Mouse (Mus musculus): ENCODE measurements around the gene Ccin. TPM values are rescaled to one million over a fixed set of nuclear protein-coding genes. Genes with fewer than 3 reads are reported as not detected.

Ccin gene
- polyA plus RNA-seq (2015; fragmentation: Nextera tagmentation; extraction: Ambion mirVana), result not detected in 2 replicates

DNA sequence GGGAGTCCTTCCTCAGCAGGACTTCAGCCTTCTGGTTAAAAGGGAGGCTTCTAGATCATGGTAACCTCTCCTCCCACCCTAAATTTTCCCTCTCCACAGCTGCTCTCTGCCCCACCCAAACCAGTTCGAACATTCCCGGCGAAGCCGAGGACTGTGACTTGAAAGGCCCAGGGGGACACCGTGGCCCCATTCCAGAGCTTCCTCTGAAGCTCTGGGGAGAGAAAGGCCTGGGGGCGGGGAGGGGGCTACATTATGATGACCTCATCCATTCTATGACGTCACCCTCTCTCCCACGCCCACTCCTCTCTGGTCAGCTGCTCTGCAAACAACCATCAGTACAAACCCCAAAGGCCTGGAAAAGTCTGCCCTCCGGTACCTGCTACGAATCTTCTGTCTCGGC lies at the start of gene Ccin:
TSS of gene Ccin (plus strand) at position 303 of the 400 bp plus-strand sequence.
- peak within 1 kb of the TSS; percentile 47 for H3K9ac ChIP-seq (replicated peaks)
- H3K4me2 ChIP-seq (ENCODE audit: low read depth, low read length), result peak within 1 kb of the TSS; percentile 69
- no peaks in the 10 kb centered on the region for H3K9me3 ChIP-seq (ENCODE audit: low read length)
- H3K4me3 ChIP-seq (ENCODE audit: low read depth, low read length), result peak within 1 kb of the TSS; percentile 31
- no peak within 1 kb of the TSS for H3K27ac ChIP-seq (ENCODE audit: low read depth)
- H3K4me1 ChIP-seq (ENCODE audit: insufficient read depth), result peaks cover 17% of the 10 kb centered on the region
- DNase-seq (peak; percentile 10), ATAC-seq (no peak)
- no peaks in the 10 kb centered on the region for H3K36me3 ChIP-seq (replicated peaks; ENCODE audit: insufficient read depth, low read length)
- no peaks in the 10 kb centered on the region for H3K27me3 ChIP-seq (ENCODE audit: insufficient read depth, low read length)
- 85% methylated on average over 11 of the region's 11 CpGs for WGBS (ENCODE audit: insufficient replicate concordance)
- no peak for TF ChIP-seq EP300 (IDR thresholded peaks at IDR 0.05; ENCODE audit: low read depth)
- TF ChIP-seq CTCF (IDR thresholded peaks at IDR 0.05; ENCODE audit: low read depth), result no peak

DNA sequence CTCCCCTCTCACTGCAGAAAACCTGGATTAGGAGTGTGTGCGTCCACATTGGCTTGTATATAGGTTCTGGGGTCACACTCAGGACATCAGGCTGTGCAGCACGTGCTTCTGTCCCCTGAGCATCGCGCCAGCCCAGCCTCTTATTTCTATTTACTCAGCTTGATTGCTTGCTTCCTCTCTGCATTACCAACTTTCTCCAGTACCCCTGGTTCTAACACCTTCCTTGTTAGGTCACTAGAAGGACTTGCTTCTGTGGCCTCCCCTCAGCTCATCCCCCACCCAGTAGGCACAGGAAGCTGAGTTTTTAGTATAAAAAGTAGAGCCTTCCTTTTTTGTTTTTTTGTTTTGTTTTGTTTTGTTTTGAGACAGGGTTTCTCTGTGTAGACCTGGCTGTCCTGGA lies 47.1 kb upstream of the Ccin start:
- DNase-seq (no peak), ATAC-seq (no peak)
- no peak for TF ChIP-seq CTCF (IDR thresholded peaks at IDR 0.05; ENCODE audit: low read depth)
- TF ChIP-seq EP300 (IDR thresholded peaks at IDR 0.05; ENCODE audit: low read depth), result no peak
- H3K27me3 ChIP-seq (ENCODE audit: insufficient read depth, low read length), result no peaks in the 10 kb centered on the region
- H3K4me2 ChIP-seq (ENCODE audit: low read depth, low read length), result no peak overlapping the region
- no peak overlapping the region for H3K4me3 ChIP-seq (ENCODE audit: low read depth, low read length)
- peak overlapping the region; percentile 52; the same call in 1 of the 2 replicates for H3K27ac ChIP-seq (ENCODE audit: low read depth)
- no peaks in the 10 kb centered on the region for H3K9me3 ChIP-seq (ENCODE audit: low read length)
- WGBS (ENCODE audit: insufficient replicate concordance), result 77% methylated on average over 4 of the region's 4 CpGs
- no peak overlapping the region for H3K9ac ChIP-seq (replicated peaks)
- peaks cover 11% of the 10 kb centered on the region; the same call in 1 of the 2 replicates for H3K4me1 ChIP-seq (ENCODE audit: insufficient read depth)
- H3K36me3 ChIP-seq (replicated peaks; ENCODE audit: insufficient read depth, low read length), result no peaks in the 10 kb centered on the region

DNA sequence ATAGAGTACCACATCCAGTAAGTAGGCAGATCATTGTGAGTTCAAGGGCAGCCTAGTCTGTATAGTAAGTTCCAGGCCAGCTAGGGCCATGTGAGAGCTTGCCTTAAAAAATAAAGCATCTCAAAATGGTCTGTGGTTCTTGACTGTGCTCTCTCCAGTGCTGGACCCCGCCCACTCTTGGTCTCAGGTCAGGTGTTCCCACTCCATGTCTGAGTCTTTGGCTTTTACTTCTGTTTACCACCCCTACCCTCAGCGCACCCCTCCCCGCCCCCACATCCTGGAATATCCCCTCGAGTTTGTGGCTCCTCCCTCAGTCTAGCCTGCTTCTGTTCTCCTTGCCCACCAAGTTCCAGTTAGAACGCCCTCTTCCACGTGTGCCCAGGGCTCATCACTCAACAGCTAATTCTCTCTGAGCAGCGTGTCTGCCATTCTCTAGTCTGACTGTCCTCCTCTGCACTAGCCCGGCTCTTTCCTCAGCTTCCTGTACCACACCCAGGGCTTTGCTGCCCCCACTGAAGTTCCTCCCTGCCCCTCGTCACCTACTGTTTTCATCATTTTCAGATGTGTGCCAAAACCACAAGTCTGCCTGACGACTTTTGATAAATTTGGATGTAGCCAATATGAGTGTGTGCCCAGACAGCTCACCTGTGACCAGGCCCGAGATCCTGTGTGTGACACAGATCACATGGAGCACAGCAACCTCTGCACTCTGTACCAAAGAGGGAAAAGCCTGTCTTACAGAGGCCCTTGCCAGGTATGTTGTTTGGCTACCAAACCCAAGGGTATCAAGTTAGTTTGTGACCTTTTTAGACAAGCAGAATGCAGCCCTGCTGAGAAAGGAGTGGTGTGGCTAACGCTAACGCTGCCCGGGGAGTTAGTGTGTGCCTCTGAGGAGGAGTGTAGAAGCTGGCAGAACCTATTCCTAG lies 46.3 kb upstream of the Ccin start:
- Histone ChIP-seq H3K4me3 (ENCODE audit: low read depth, low read length) (no peak overlapping the region), H3K4me2 (ENCODE audit: low read depth, low read length) (peak overlapping the region; percentile 42; the same call in 1 of the 2 replicates), H3K36me3 (replicated peaks; ENCODE audit: insufficient read depth, low read length) (no peaks in the 10 kb centered on the region), H3K4me1 (ENCODE audit: insufficient read depth) (peaks cover 9% of the 10 kb centered on the region; the same call in 1 of the 2 replicates), H3K27ac (ENCODE audit: low read depth) (peak overlapping the region; percentile 52), H3K27me3 (ENCODE audit: insufficient read depth, low read length) (no peaks in the 10 kb centered on the region), H3K9me3 (ENCODE audit: low read length) (no peaks in the 10 kb centered on the region), H3K9ac (replicated peaks) (no peak overlapping the region)
- TF ChIP-seq CTCF (IDR thresholded peaks at IDR 0.05; ENCODE audit: low read depth) (no peak), EP300 (IDR thresholded peaks at IDR 0.05; ENCODE audit: low read depth) (no peak)
- ATAC-seq, result peak; percentile 72
- 40% methylated on average over 14 of the region's 14 CpGs for WGBS (ENCODE audit: insufficient replicate concordance)
- peak; percentile 34 for DNase-seq

DNA sequence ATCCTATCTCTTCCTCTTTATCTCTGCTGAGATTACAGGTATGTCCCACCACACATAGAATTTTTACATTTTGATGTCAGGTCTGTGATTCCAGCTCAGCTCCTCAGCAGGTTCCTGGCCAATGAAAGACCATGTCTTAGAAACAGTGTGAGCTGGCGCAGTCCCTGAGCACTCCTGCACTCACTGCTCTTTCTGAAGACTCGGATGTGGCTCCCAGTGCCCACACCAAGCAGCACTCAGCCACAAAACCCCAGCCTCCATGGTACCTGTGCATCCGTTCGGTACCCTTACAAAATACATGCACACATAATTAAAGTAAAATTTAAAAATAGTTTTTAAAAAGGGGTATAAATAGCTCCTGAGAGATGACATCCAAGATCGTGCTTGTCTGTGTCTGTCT lies 42.0 kb upstream of the Ccin start:
- Histone ChIP-seq H3K4me2 (ENCODE audit: low read depth, low read length) (no peak overlapping the region), H3K9me3 (ENCODE audit: low read length) (no peaks in the 10 kb centered on the region), H3K27me3 (ENCODE audit: insufficient read depth, low read length) (no peaks in the 10 kb centered on the region), H3K4me1 (ENCODE audit: insufficient read depth) (peaks cover 4% of the 10 kb centered on the region; the same call in 1 of the 2 replicates), H3K9ac (replicated peaks) (no peak overlapping the region), H3K27ac (ENCODE audit: low read depth) (no peak overlapping the region), H3K4me3 (ENCODE audit: low read depth, low read length) (no peak overlapping the region), H3K36me3 (replicated peaks; ENCODE audit: insufficient read depth, low read length) (no peaks in the 10 kb centered on the region)
- DNase-seq (no peak), ATAC-seq (no peak)
- WGBS (ENCODE audit: insufficient replicate concordance), result 82% methylated on average over 5 of the region's 5 CpGs
- TF ChIP-seq EP300 (IDR thresholded peaks at IDR 0.05; ENCODE audit: low read depth) (no peak), CTCF (IDR thresholded peaks at IDR 0.05; ENCODE audit: low read depth) (no peak)

DNA sequence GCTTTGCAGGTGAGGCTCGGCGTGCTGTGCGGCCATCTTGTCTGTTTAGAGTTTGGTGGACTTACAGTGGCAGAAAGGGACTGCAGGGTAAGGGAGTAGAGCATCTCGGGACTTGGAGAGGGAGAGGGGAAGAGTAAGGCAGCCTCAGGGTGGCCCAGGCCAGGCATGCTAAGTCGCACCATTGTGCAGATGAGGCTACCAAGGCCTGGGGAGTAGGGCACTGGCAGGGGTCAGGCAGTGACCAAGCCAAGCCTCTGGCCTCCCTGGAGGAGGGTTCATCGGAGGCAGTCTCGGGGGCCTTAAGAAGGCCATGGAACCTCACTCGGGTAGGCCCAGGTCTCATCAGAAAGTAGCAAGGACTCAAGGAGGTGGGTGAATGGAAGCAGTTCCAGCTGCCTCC lies 40.9 kb upstream of the Ccin start:
- Histone ChIP-seq H3K9ac (replicated peaks) (no peak overlapping the region), H3K27ac (ENCODE audit: low read depth) (no peak overlapping the region), H3K4me3 (ENCODE audit: low read depth, low read length) (no peak overlapping the region), H3K4me2 (ENCODE audit: low read depth, low read length) (no peak overlapping the region), H3K9me3 (ENCODE audit: low read length) (no peaks in the 10 kb centered on the region), H3K36me3 (replicated peaks; ENCODE audit: insufficient read depth, low read length) (no peaks in the 10 kb centered on the region), H3K4me1 (ENCODE audit: insufficient read depth) (no peaks in the 10 kb centered on the region), H3K27me3 (ENCODE audit: insufficient read depth, low read length) (no peaks in the 10 kb centered on the region)
- ATAC-seq, result no peak
- DNase-seq, result no peak
- WGBS (ENCODE audit: insufficient replicate concordance), result 86% methylated on average over 8 of the region's 8 CpGs
- TF ChIP-seq EP300 (IDR thresholded peaks at IDR 0.05; ENCODE audit: low read depth) (no peak), CTCF (IDR thresholded peaks at IDR 0.05; ENCODE audit: low read depth) (no peak)

DNA sequence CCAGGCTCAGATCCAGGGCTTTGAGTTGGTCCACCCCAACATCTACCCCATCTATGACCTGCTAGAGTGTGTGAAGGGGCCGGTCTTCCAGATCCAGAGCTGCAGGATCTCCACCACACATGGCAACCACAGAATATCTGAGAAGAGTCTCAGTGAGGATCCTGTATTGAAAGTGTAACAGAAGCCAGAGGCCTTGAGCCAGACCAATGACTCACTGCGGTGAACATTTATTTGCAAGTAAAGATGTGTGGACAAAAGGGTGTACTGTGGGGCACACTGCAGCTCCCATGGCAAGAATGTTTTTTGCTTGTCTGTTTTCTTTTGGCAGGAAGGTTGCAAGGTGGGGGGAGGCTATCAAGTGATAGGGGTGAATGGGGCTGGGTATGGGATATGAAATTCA lies 35.7 kb upstream of the Ccin start:
- TF ChIP-seq CTCF (IDR thresholded peaks at IDR 0.05; ENCODE audit: low read depth) (no peak), EP300 (IDR thresholded peaks at IDR 0.05; ENCODE audit: low read depth) (no peak)
- Histone ChIP-seq H3K9ac (replicated peaks) (no peak overlapping the region), H3K4me2 (ENCODE audit: low read depth, low read length) (no peak overlapping the region), H3K4me3 (ENCODE audit: low read depth, low read length) (no peak overlapping the region), H3K9me3 (ENCODE audit: low read length) (no peaks in the 10 kb centered on the region), H3K27me3 (ENCODE audit: insufficient read depth, low read length) (no peaks in the 10 kb centered on the region), H3K27ac (ENCODE audit: low read depth) (no peak overlapping the region), H3K36me3 (replicated peaks; ENCODE audit: insufficient read depth, low read length) (no peaks in the 10 kb centered on the region), H3K4me1 (ENCODE audit: insufficient read depth) (no peaks in the 10 kb centered on the region)
- 88% methylated on average over 2 of the region's 2 CpGs for WGBS (ENCODE audit: insufficient replicate concordance)
- DNase-seq (no peak), ATAC-seq (no peak)

All from liver, postnatal 0 days (tissue).